Mouse (Mus musculus) ES-Bruce4 (cell line): Measurements from ENCODE around the gene Tnfrsf18.

Experiments
- CTCF ChIP-seq: IDR thresholded peaks from one replicate; pipeline ENCODE4 v1.8.1; 2011; ENCODE audit warnings: low read depth, low read length
- EP300 ChIP-seq: IDR thresholded peaks from 2 replicates; pipeline ENCODE4 v1.6.1; 2011; ENCODE audit warnings: low read depth, low read length; ENCODE audit not compliant: insufficient read depth
- POLR2A ChIP-seq: IDR thresholded peaks from one replicate; pipeline ENCODE4 v1.8.1; 2011; ENCODE audit warnings: low read length; ENCODE audit not compliant: insufficient read depth

- TF ChIP-seq CTCF (no peak), POLR2A (no peak), EP300 (no peak)
Observed at GRCm38 (mm10) chr4:156049779-156050178, 23.8 kb downstream of the Tnfrsf18 start.
